Mouse (Mus musculus) stomach, postnatal 0 days (tissue): ENCODE data around the gene Fam129b.

Experiments used
- CTCF ChIP-seq: IDR thresholded peaks from 2 replicates; pipeline ENCODE4 v1.5.1; 2016; ENCODE audit warnings: antibody characterized with exemption, low read depth, mild to moderate bottlenecking, moderate library complexity
- EP300 ChIP-seq: optimal IDR thresholded peaks from 2 replicates; pipeline ENCODE3; 2016; ENCODE audit warnings: antibody characterized with exemption

GRCm38 (mm10) chr2:32877761-32878393, 2.0 kb downstream of the Fam129b start:
- TF ChIP-seq CTCF: no peak
- TF ChIP-seq EP300: no peak
